Mouse (Mus musculus): ENCODE results near the gene Otud3.
"Not testable (repeated sequence)": the region's sequence is repeated elsewhere in the genome, so short reads cannot be mapped to it uniquely, and the experiment has no call there.

Gene Otud3

GRCm38 (mm10) chr4:138913797-138914196 lies at the start of gene Otud3:
TSS of gene Otud3 (minus strand) at chr4:138913945.
- DNase-seq (ENCODE audit: low spot score in 2 of 2) = peak; percentile 92 to 96

GRCm38 (mm10) chr4:138962719-138963118 lies 49.0 kb upstream of the Otud3 start:
- DNase-seq (ENCODE audit: low spot score in 2 of 2) = no peak

- DNase-seq (ENCODE audit: low spot score in 2 of 2) = no peak
Measured at GRCm38 (mm10) chr4:138959926-138960325, 46.2 kb upstream of the Otud3 start.

GRCm38 (mm10) chr4:138959120-138959519 lies 45.4 kb upstream of the Otud3 start:
- DNase-seq (ENCODE audit: low spot score in 2 of 2) = no peak

GRCm38 (mm10) chr4:138958612-138959011 lies 44.9 kb upstream of the Otud3 start:
- no peak for DNase-seq (ENCODE audit: low spot score in 2 of 2)

GRCm38 (mm10) chr4:138948257-138948656 lies 34.5 kb upstream of the Otud3 start:
- DNase-seq (ENCODE audit: low spot score in 2 of 2) = no peak

GRCm38 (mm10) chr4:138943730-138944129 lies 30.0 kb upstream of the Otud3 start:
- DNase-seq (ENCODE audit: low spot score in 2 of 2) = peak; percentile 44 to 55

- DNase-seq (ENCODE audit: low spot score in 2 of 2) = peak in 1 of 2 experiments; percentile 29
Measured at GRCm38 (mm10) chr4:138941966-138942365, 28.2 kb upstream of the Otud3 start.

- DNase-seq (ENCODE audit: low spot score in 2 of 2) = no peak
Measured at GRCm38 (mm10) chr4:138941401-138941800, 27.7 kb upstream of the Otud3 start.

GRCm38 (mm10) chr4:138939481-138939880 lies 25.7 kb upstream of the Otud3 start:
- no peak for DNase-seq (ENCODE audit: low spot score in 2 of 2)

GRCm38 (mm10) chr4:138938495-138939269 lies 24.9 kb upstream of the Otud3 start:
- DNase-seq (ENCODE audit: low spot score in 2 of 2) = no peak

- no peak for DNase-seq (ENCODE audit: low spot score in 2 of 2)
Measured at GRCm38 (mm10) chr4:138934456-138935145, 20.9 kb upstream of the Otud3 start.

GRCm38 (mm10) chr4:138933862-138934261 lies 20.1 kb upstream of the Otud3 start:
- no peak for DNase-seq (ENCODE audit: low spot score in 2 of 2)

- DNase-seq (ENCODE audit: low spot score in 2 of 2) = no peak
Measured at GRCm38 (mm10) chr4:138925561-138925960, 11.8 kb upstream of the Otud3 start.

- peak; percentile 93 to 97 for DNase-seq (ENCODE audit: low spot score in 2 of 2)
Measured at GRCm38 (mm10) chr4:138922131-138922459, 8.3 kb upstream of the Otud3 start.

GRCm38 (mm10) chr4:138921254-138922130 lies 7.7 kb upstream of the Otud3 start:
- DNase-seq (ENCODE audit: low spot score in 2 of 2) = no peak

GRCm38 (mm10) chr4:138917282-138917681 lies 3.5 kb upstream of the Otud3 start:
- no peak for DNase-seq (ENCODE audit: low spot score in 2 of 2)

GRCm38 (mm10) chr4:138913141-138913787 lies 481 bp downstream of the Otud3 start:
- DNase-seq (ENCODE audit: low spot score in 2 of 2) = no peak

GRCm38 (mm10) chr4:138905624-138906337 lies 8.0 kb downstream of the Otud3 start:
- no peak for DNase-seq (ENCODE audit: low spot score in 2 of 2)

- no peak for DNase-seq (ENCODE audit: low spot score in 2 of 2)
Measured at GRCm38 (mm10) chr4:138899361-138899760, 14.4 kb downstream of the Otud3 start.

GRCm38 (mm10) chr4:138893789-138894188 lies 20.0 kb downstream of the Otud3 start:
- not testable (repeated sequence) for DNase-seq (ENCODE audit: low spot score in 2 of 2)
